Mouse (Mus musculus) intestine, postnatal 0 days (tissue): ENCODE data around the gene Arpc5. TPM values are rescaled to one million over a fixed set of nuclear protein-coding genes. Genes with fewer than 3 reads are reported as not detected.
"Not testable (repeated sequence)": the region's sequence is repeated elsewhere in the genome, so short reads cannot be mapped to it uniquely, and the experiment has no call there.

Experiments
- ATAC-seq: fragments of 200-750 bp; cut with Nextera tagmentation; 2 replicates; pipeline ENCODE4 v1.8.0; 2017; ENCODE audit warnings: mild to moderate bottlenecking, moderate TSS enrichment, moderate library complexity
- H3K27ac ChIP-seq: fragments of 300-500 bp; sonication (generic); 2 replicates; pipeline ENCODE4 v1.5.1; 2014; ENCODE audit warnings: mild to moderate bottlenecking, low read depth, low read length, moderate library complexity
- H3K27me3 ChIP-seq: fragments of 300-500 bp; sonication (generic); replicated peaks from 2 replicates; pipeline ENCODE4 v1.6.1; 2014; ENCODE audit warnings: low read length, mixed read lengths; ENCODE audit not compliant: control insufficient read depth, insufficient read depth
- H3K36me3 ChIP-seq: fragments of 300-500 bp; sonication (generic); 2 replicates; pipeline ENCODE4 v1.6.1; 2014; ENCODE audit warnings: mild to moderate bottlenecking, moderate library complexity; ENCODE audit not compliant: control insufficient read depth, insufficient read depth
- H3K4me1 ChIP-seq: fragments of 300-500 bp; sonication (generic); replicated peaks from 2 replicates; pipeline ENCODE4 v1.6.1; 2014; ENCODE audit warnings: antibody characterized with exemption, low read length, mixed read lengths; ENCODE audit not compliant: control insufficient read depth, insufficient read depth
- H3K4me2 ChIP-seq: fragments of 300-500 bp; sonication (generic); replicated peaks from 2 replicates; pipeline ENCODE4 v1.6.1; 2014; ENCODE audit warnings: low read depth, mild to moderate bottlenecking, moderate library complexity
- H3K4me3 ChIP-seq: fragments of 300-500 bp; sonication (generic); 2 replicates; pipeline ENCODE4 v1.5.1; 2014; ENCODE audit warnings: low read depth, low read length
- H3K9ac ChIP-seq: fragments of 300-500 bp; sonication (generic); 2 replicates; pipeline ENCODE4 v1.6.1; 2014; ENCODE audit warnings: mild to moderate bottlenecking, low read depth, low read length
- H3K9me3 ChIP-seq: fragments of 300-500 bp; sonication (generic); 2 replicates; pipeline ENCODE4 v1.6.1; 2016; ENCODE audit warnings: mixed run types; ENCODE audit not compliant: control insufficient read depth
- CTCF ChIP-seq: sonication (generic); IDR thresholded peaks from 2 replicates; pipeline ENCODE4 v1.5.1; 2016; ENCODE audit warnings: low read depth, mild to moderate bottlenecking, control low read depth, antibody characterized with exemption, moderate library complexity
- WGBS: fragments of 180-500 bp; shearing (Covaris S2); extraction: QIAGEN DNeasy Blood & Tissue Kit; methylation state at CpG from one replicate; pipeline ENCODE4 v1.1.7; 2014; 5-methylcytosine and 5-hydroxymethylcytosine counted together
- polyA plus RNA-seq: library from polyadenylated mRNA; unstranded; fragments of >200 nt; fragmentation: Nextera tagmentation; extraction: Ambion mirVana; gene quantifications from 2 replicates; pipeline ENCODE4 v1.2.1, GENCODE M21; 2015

Arpc5 gene
- polyA plus RNA-seq, 1 experiment from 2014 or later, result 468 TPM

DNA sequence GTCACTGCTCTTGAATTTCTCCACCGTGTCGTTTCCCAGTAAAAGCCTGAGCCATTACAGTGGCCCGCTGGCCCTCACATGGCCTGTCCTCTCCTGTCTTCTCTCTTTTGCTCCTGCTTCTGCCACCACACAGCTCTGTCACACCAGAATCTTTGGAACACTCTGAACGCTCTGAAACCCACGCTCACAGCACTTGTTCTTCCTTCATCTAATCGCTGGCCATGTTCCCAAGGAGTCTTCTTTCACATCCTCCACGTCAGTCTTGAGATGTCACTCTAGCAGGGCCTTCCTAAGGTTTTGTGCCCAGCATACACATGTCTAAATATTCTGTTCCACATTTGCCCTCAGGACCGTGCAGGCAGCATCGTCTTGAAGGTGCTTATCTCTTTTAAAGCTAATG, 4.7 kb downstream of the Arpc5 start:
- Histone ChIP-seq H3K36me3 (peaks cover 64% of the 10 kb centered on the region), H3K4me3 (no peak overlapping the region)
- ATAC-seq, result no peak

DNA sequence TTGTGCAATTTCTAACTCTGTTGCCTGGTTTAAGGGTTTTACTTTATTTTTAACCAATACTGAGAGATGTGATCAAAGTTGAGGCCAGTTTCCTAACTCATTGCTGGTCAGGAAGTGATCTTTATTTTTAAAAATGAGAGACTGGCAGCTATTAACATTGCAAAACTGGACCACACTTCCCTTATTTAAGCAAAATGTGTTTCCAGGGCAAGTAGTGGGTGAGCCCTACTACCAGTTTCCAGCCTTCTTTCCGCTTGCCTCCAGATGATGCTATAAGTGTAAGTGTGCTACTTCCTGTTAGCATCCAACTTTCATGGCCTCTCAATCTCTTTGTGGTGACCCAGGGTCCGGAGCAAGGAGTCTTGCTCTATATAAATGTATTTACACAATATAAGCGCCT, 8.3 kb downstream of the Arpc5 start:
- H3K9ac ChIP-seq, H3K9me3 ChIP-seq, H3K27ac ChIP-seq, H3K4me1 ChIP-seq, H3K4me2 ChIP-seq, H3K27me3 ChIP-seq, H3K4me3 ChIP-seq, ATAC-seq: not testable (repeated sequence)
- H3K36me3 ChIP-seq, result peaks cover 64% of the 10 kb centered on the region
- 82% methylated on average over 3 of the region's 3 CpGs for WGBS

More for the DNA sequence above, 4.7 kb downstream of the Arpc5 start:
- no peaks in the 10 kb centered on the region for H3K4me1 ChIP-seq
- TF ChIP-seq CTCF, result no peak
- H3K27me3 ChIP-seq, result 0 out of 2 replicates have a peak, but pooled peaks cover under 1% of the 10 kb centered on the region
- WGBS, result 87% methylated on average over 9 of the region's 9 CpGs
- no peak overlapping the region for H3K4me2 ChIP-seq
- no peak overlapping the region for H3K9ac ChIP-seq
- no peaks in the 10 kb centered on the region for H3K9me3 ChIP-seq
- H3K27ac ChIP-seq, result no peak overlapping the region

DNA sequence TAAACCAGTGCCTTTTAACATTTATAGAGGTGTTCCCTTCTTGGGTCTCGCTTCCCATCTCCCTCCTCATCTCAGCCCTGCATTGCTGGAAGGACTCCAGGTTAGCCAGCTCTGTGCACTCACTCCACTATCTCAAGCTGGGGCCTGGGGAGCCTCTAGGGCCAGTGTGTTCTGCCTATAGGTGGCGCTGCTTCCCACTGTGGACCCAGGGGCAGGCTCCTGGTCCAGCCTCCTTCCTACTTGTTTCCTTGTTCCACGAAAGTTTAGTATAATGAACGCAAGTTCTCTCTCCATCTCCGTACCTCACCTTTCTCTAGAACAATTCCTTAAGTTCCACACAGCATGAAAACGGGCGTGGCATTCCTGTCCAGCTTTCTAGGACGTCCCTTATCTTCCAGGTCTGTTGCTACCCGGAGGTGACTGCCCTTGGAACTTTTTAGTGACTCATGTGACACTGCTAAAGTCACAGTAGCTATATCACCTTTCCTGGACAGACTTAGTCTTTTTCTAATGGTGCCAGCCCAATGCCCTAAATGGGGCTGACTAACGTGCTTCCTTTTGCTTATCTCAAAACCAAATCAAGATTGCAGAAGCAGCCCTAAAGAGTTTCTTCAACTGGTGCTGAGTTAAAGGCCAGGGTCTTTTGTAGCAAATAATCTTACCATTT, 12.9 kb downstream of the Arpc5 start:
- Histone ChIP-seq H3K9ac (no peak overlapping the region), H3K4me1 (no peaks in the 10 kb centered on the region), H3K9me3 (no peaks in the 10 kb centered on the region), H3K27me3 (no peaks in the 10 kb centered on the region), H3K27ac (no peak overlapping the region), H3K4me2 (peak overlapping the region; percentile 37; the same call in 1 of the 2 replicates), H3K4me3 (no peak overlapping the region), H3K36me3 (peaks cover 22% of the 10 kb centered on the region)
- peak; percentile 81 for ATAC-seq
- WGBS, result 17% methylated on average over 10 of the region's 10 CpGs
- peak; percentile 89 for TF ChIP-seq CTCF

DNA sequence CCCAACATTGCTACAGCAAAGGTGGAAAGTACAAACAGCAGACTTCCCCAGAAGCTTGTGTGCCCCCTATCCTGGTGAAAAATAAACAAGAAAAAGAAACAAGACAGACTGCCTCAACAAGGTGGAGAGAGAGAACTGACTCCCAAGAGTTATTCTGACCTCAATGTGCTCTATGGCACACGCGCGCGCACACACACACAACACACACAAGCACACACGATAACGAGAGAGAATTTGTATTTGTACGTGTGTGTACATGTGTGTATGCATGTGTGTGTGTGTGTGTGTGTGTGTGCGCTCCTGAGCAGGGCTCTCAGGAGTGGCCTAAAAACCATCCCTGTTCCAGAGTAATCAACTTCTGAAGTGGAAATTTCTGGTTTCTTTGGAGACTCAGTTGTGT, 18.3 kb downstream of the Arpc5 start:
- no peak for TF ChIP-seq CTCF
- Histone ChIP-seq H3K4me2 (no peak overlapping the region), H3K36me3 (no peaks in the 10 kb centered on the region), H3K27ac (no peak overlapping the region), H3K4me1 (no peaks in the 10 kb centered on the region), H3K4me3 (no peak overlapping the region), H3K27me3 (no peaks in the 10 kb centered on the region), H3K9me3 (no peaks in the 10 kb centered on the region), H3K9ac (no peak overlapping the region)
- ATAC-seq, result no peak
- WGBS, result 95% methylated on average over 8 of the region's 8 CpGs

DNA sequence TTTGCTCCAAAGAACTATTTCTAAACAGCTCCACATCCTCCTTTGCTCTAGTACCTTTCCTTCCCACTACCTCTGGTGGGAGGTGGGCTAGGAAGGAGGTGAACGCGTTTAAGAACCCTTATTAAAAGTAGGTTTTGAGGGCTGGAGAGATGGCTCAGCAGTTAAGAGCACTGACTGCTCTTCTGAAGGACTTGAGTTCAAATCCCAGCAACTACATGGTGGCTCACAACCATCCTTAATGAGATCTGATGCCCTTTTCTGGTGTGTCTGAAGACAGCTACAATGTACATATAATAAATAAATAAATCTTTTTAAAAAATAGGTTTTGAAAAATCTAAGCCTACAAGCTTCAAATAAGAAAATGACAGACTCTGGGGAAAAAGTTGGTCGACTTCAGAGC, 19.1 kb downstream of the Arpc5 start:
- H3K4me1 ChIP-seq, H3K4me3 ChIP-seq, H3K27me3 ChIP-seq, H3K36me3 ChIP-seq, ATAC-seq, H3K9ac ChIP-seq, H3K9me3 ChIP-seq, H3K27ac ChIP-seq, H3K4me2 ChIP-seq: not testable (repeated sequence)
- WGBS, result 84% methylated on average over 3 of the region's 3 CpGs

DNA sequence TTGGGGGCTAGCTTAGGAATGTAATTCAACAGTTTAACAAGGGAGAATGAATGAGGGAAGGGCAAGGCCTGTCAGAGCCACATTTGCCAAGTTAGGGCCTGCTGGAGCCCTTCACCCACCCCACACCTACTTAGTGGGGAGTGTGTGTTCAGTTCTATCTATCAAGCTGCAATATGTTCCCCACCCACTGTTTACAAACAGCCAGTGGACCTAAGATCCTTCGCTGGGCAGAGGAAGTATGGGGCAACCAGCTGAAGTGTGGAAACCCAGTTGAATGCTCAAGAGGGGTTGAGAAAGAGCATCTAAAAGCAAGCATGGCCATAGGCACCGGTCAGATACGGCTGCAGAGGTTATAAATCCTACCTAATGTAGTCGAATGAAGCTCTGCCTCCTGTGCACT, 20.6 kb downstream of the Arpc5 start:
- Histone ChIP-seq H3K4me3 (no peak overlapping the region), H3K36me3 (no peaks in the 10 kb centered on the region), H3K9me3 (no peaks in the 10 kb centered on the region), H3K4me1 (0 out of 2 replicates have a peak, but pooled peaks cover 3% of the 10 kb centered on the region), H3K27me3 (no peaks in the 10 kb centered on the region), H3K4me2 (no peak overlapping the region), H3K9ac (no peak overlapping the region), H3K27ac (no peak overlapping the region)
- 77% methylated on average over 4 of the region's 4 CpGs for WGBS
- ATAC-seq, result no peak
- no peak for TF ChIP-seq CTCF
